Mouse (Mus musculus) spleen, postnatal 36 days (tissue): ENCODE results near the gene Stk39.

ENCODE experiments used
- DNase-seq, 2 experiments: peaks; one replicate each; pipeline ENCODE4 v3.0.0; 2022; ENCODE audit warnings: low spot score in 2 of 2, mixed read lengths in 1 of 2

Stk39 gene

DNA sequence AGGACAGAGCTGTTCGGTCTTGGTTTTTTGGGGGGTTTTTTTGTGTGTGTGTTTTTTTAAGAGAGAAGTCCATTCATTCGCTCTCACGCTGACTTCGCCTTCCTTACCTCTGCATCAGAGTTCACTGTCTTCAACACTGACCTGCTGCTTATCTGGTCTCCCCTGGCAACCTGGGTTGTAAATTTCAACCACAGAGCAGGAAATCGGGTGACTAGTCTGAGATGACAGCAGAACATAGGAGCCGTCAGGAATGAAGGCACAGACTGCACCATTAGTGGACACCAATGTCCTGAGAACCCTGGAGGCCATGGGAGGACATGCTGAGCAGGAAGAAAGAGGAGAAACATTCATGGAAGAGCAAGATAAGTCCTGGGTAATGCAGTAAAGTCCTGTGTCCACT lies 51.1 kb downstream of the Stk39 start:
- DNase-seq, result no peak

GRCm38 (mm10) chr2:68420223-68420622 lies 51.8 kb downstream of the Stk39 start:
- DNase-seq, result no peak

DNA sequence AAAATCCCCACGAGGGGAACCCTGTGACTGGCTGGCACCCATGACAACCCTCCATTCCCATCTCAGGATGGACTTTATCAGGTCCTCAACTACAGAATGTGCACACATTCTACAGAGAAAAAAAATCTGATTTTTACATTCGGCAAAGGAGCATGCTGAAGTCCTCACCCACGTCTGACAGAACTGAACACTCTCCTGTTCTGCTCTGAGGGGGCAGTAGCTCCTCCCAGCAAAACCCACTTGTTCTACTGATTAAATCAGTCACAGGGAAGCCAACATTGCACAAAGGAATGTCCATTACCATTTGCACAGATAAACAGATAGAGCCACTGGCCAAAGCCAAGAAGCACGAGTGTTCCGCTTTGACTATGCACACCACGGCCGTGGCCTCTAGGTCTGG lies 52.3 kb downstream of the Stk39 start:
- DNase-seq, result no peak

DNA sequence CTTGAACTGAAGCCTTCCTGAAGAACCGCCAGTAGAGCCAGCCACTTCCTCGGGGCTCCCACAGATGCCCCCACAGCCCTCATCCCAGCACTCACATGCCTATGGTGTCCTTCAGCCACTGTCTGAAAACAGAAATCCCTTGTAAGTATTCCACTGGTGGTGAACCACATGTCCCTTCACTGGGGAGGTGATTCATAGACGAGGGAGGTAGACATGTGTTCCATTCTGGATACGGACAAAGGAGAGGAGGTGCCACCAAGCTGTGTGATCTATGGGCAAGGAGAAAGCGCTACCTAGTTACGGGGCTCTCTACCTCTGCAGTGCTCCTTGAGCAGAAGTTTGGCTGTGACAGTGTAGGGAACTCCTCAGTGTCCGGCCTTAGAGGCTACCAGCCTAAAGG lies 52.9 kb downstream of the Stk39 start:
- no peak for DNase-seq

GRCm38 (mm10) chr2:68417081-68417480 lies 55.0 kb downstream of the Stk39 start:
- no peak for DNase-seq

DNA sequence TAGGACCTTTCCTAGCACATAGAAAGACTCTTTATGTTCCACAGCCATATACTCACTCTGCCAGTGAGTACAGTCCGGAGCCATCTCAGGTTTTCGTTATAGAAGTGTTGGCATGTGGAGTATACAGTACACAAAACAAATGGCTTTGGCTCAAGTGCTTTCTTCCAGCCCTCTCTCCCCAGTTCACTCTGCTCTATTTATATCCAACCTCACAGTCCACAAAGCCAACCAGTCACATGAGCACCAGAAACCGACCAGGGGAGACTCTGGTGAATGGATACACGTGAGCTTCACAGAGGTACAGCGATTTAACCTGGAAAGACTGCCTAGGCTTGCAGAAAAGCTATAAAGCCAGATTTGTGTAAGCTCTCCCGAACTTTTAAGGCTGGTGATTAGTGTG lies 56.4 kb downstream of the Stk39 start:
- no peak for DNase-seq

DNA sequence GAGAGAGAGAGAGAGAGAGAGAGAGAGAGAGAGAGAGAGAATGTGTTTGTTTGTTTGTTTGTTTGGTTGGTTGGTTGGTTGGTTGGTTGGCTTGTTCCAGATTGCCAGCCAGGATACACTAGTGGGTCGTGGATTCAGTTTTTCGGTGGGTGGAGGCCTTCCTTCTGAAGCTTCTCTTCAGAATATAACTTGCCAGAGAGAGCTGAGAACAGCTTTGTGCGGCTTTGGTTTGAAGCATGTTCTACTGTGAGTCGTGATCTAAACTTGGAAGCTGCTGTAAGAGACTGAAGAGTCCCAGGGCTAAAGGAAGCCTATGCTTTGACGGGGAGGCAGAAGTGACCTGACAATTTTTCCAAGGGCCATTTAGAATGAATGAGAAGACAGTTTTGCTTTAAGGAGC lies 59.9 kb downstream of the Stk39 start:
- no peak for DNase-seq

DNA sequence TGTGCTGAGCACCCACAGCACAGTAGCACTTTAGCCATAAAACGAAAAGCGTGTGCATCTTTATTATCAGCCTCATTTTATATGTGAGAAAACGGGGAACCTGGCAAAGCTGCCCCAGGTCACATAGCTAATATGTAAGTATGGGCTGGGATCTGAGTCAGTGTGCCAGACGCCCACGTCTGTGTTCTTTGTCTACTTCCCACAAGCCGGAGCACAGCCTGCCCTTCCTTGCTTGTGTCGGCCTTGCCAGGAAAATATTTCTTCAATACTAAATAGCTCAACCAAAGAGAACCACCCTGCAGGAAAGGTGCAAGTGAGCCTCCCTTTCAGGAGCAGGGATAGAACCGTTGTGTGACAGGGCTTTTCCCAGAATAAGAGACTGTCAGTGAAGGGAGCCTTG lies 60.9 kb downstream of the Stk39 start:
- no peak for DNase-seq

- no peak for DNase-seq
Measured at GRCm38 (mm10) chr2:68409640-68410215, 62.3 kb downstream of the Stk39 start.

- DNase-seq, result no peak
Measured at GRCm38 (mm10) chr2:68408271-68408980, 63.6 kb downstream of the Stk39 start.

GRCm38 (mm10) chr2:68407179-68407950 lies 64.7 kb downstream of the Stk39 start:
- DNase-seq, result no peak

DNA sequence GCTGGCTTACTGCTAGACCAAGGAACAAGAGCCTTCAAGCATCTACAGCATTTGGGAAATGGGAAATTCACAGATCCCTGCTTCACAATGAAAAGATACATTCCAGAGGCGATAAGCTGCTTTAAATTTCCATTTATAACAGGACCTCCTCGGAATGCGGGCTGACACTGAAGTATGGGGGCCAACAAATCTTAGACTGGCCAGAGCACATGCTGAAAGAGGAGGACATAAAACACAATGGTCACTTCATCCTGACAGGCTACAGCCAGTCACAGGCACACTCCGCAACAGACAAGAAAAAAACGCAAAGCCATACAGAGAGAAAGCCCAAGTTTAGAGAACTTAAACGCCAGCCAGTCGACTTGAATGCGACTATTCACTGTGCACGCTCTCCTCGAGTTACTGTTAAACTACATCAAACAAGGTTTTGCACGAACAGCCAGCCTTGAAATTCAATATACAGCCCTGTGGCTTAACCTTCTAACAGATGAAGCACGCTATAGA lies 65.4 kb downstream of the Stk39 start:
- no peak for DNase-seq

DNA sequence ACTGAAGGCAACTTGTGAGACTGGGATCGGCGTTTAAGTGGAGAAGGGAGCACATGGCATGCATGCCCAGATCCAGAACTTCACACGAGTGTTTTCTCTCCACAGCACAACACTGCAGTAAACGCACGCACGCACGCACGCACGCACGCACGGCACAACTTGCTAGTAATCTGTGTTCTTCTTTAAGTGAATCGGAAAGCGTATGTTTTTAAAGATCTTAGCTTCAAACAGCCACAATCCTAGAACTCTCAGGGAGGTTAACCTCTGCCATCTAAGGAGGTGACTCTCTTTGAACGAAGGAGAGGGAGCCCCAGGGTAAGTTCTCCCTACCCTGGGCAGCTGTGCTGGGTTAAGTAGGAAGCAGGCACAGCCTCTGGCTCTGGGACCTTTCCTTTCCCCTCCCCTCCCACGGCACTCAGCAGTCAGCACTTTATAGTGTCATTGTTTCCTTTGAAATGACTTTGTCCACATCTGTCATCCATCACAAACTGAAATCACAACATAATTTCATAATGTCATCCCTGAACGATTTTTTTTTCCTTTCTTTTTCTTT lies 66.8 kb downstream of the Stk39 start:
- no peak for DNase-seq

GRCm38 (mm10) chr2:68404274-68405162 lies 67.5 kb downstream of the Stk39 start:
- DNase-seq, result no peak

GRCm38 (mm10) chr2:68393611-68394549 lies 78.2 kb downstream of the Stk39 start:
- DNase-seq, result no peak

GRCm38 (mm10) chr2:68387824-68388582 lies 84.1 kb downstream of the Stk39 start:
- no peak for DNase-seq

GRCm38 (mm10) chr2:68386313-68386863 lies 85.7 kb downstream of the Stk39 start:
- DNase-seq, result no peak

- DNase-seq, result no peak
Measured at GRCm38 (mm10) chr2:68385654-68386312, 86.3 kb downstream of the Stk39 start.

GRCm38 (mm10) chr2:68383964-68384363 lies 88.1 kb downstream of the Stk39 start:
- no peak for DNase-seq
